Mouse (Mus musculus) heart, adult 10 weeks (tissue): ENCODE data around the gene Pcgf2. TPM values are rescaled to one million over a fixed set of nuclear protein-coding genes. Genes with fewer than 3 reads are reported as not detected.

Experiments used
- polyA plus RNA-seq: library from polyadenylated mRNA; stranded (reverse); fragments of 350-450 nt; fragmentation: Illumina TruSeq; extraction: RNeasy Lipid Tissue Mini Kit (QIAGEN cat#74804); gene quantifications from one replicate; pipeline ENCODE4 v1.2.3, GENCODE M21; 2014; ENCODE audit warnings: low read depth, low replicate concordance

Gene Pcgf2
- 6.2 TPM for polyA plus RNA-seq

GRCm38 (mm10) chr11:97700003-97700745 lies at the start of gene Pcgf2:
Gene Pcgf2 (minus strand): TSS chr11:97700497.

GRCm38 (mm10) chr11:97744063-97744717 lies 43.9 kb upstream of the Pcgf2 start, which contains the start of gene Pip4k2b:
Gene Pip4k2b (minus strand): TSS chr11:97744704.

GRCm38 (mm10) chr11:97703039-97703826 lies 2.9 kb upstream of the Pcgf2 start, which contains the start of gene Psmb3:
Gene Psmb3 (plus strand): TSS chr11:97703399.

GRCm38 (mm10) chr11:97685613-97686321 lies 14.5 kb downstream of the Pcgf2 start, which contains the start of gene Cisd3:
Gene Cisd3 (plus strand): TSS chr11:97685826.

GRCm38 (mm10) chr11:97662893-97663527 lies 37.3 kb downstream of the Pcgf2 start, which contains the start of gene Mllt6:
Gene Mllt6 (plus strand): TSS chr11:97663414.

Other genes with a start within 250 kb of the Pcgf2 start
- not detected for gene 4933428G20Rik, start 200.2 kb downstream of the Pcgf2 start, polyA plus RNA-seq
- gene Srcin1, start 124.3 kb downstream of the Pcgf2 start, polyA plus RNA-seq: 0.26 TPM
- gene Epop, start 70.8 kb downstream of the Pcgf2 start, polyA plus RNA-seq: 0.63 TPM
- gene Mllt6, start 37.1 kb downstream of the Pcgf2 start, polyA plus RNA-seq: 47.4 TPM
- 97.2 TPM for gene Cisd3, start 14.7 kb downstream of the Pcgf2 start, polyA plus RNA-seq
- 199 TPM for gene Psmb3, start 2.9 kb upstream of the Pcgf2 start, polyA plus RNA-seq
- gene Pip4k2b, start 44.2 kb upstream of the Pcgf2 start, polyA plus RNA-seq: 19.2 TPM
- 6.9 TPM for gene Cwc25, start 66.1 kb upstream of the Pcgf2 start, polyA plus RNA-seq
- not detected for gene 1700001P01Rik, start 75.4 kb upstream of the Pcgf2 start, polyA plus RNA-seq
- gene Rpl23, start 81.9 kb upstream of the Pcgf2 start, polyA plus RNA-seq: 536 TPM
- 27.6 TPM for gene Lasp1, start 98.5 kb upstream of the Pcgf2 start, polyA plus RNA-seq
- 1.1 TPM for gene B230217C12Rik, start 140.3 kb upstream of the Pcgf2 start, polyA plus RNA-seq
- gene Fbxo47, start 183.7 kb upstream of the Pcgf2 start, polyA plus RNA-seq: 1.3 TPM